Mouse (Mus musculus): Measurements from ENCODE around the gene Plxdc1.

Plxdc1 gene

DNA sequence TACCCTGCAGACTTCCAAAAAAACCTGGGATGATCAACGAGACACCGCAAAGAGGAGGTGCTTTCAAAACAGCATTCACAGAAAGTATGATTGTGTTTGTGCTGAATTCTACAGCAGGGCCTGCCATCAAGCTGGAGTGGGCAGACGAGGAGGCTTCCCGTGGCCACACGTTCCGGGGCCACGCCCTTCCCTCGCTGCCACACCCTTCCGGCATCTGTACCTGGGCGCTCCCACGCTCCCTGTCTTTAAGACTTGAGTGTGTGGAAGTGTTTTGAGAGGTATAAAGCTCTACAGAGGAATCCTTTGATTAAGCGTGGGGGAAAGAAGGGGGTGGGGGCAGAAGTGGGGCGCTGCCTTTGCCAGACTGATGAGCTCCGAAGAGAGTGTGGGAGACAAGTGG, 73.1 kb downstream of the Plxdc1 start:
- DNase-seq (ENCODE audit: low spot score) = no peak

DNA sequence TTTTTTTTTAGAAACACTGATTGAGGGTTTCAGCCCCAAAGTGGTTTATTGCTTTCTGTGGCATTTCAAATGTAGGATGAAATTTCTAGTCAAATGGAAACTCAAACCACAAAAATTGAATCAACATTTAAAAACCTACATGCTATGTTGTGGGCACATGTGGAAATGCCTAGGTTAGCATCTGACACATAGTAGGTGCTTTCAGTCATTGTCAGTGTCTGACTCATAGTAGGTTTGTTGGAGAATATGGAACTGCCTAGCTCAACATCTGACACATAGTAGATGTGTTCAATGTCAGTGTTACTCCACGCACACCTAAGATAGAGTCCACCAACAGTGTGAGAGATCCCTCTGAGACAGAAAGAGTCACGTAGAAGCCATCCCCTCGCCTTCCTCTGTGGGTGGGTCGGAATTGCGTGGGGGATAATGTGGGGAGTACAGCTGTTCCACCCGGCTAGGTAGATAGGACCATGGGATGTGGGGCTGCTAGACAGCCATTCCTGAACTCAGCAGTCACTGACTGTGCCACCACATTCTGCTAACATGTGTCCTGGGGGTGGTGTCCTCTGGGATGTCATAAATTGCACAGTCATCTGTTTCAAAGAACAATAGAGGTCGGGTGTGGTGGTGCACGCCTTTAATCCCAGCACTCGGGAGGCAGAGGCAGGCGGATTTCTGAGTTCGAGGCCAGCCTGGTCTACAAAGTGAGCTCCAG, 77.5 kb downstream of the Plxdc1 start:
- DNase-seq (ENCODE audit: low spot score) = no peak

DNA sequence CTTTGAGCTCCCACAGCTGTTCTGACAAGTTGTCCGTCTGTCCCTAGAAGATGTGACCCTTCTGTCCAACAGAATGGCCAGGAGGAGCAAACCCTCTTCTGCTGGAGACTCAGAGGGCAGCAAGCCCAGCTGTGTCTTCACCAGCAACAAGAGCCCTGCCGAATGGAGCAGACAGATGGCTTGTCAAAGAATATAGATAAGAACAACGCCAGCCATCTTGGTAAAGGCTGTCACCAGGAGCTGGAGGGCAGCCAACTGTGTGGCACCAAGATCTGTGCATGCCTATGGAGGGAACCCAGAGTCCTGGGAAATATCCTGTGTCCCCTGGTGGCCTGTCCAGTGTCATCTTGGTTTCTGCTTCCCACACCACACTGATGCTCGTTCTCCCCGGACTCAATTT, 78.3 kb downstream of the Plxdc1 start:
- DNase-seq (ENCODE audit: low spot score) = no peak

DNA sequence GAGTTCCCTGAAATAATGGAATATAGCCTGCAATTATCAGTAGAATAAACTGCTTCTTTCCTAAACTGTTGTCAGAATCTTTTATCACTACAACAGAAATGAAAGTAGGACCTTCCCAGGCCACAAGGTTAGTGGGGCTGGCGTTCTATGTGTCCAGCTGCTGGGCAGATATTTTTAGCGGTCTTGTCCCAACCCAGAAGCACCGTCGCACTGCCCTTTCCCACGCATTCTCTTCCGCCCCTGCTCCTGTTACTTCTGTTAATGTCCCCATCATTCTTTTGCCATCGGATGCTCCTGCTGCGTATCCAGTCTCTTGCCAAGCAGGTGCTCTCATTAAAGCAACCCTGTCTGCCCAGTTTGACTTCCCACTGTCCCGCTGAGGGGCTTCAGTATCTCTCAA, 79.3 kb downstream of the Plxdc1 start:
- DNase-seq (ENCODE audit: low spot score) = no peak

DNA sequence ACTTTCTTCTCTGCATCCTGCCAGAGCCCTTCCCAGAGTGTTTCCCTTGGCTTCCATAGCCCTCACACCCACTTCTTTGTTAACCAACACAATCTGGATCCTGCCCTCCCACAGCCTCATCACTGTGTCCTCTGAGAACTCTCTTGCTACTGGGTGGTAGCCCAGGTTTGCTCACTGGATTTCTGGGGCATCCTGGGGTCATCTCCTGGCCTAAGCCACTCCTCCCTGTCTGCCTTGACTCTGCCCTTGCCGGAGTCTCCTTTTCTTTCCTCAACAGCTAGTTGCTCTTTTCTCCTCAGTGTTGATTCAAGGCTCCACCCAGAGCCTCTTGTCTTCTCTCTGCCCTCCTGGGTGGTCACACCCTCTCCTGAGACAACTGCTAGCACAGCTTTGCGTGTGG, 80.3 kb downstream of the Plxdc1 start:
- DNase-seq (ENCODE audit: low spot score) = no peak

DNA sequence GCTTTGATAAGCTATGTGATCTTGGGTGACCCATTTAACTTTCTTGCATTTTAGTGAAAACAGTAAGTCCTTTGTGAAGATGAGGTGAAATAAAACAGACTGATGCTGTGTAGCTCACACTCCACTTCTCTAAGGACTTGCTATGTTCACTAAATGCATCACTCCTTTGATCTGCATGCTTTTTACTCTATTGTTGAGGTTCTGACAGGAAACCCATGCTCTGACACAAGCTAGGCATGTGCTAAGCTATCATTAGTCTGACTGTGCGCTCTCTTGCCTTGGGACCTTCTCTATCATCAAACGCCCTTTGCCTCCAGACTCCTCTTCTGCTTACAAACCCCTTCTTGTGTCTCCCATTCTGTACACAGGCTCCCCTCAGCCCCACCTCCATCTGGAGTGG, 80.7 kb downstream of the Plxdc1 start:
- no peak for DNase-seq (ENCODE audit: low spot score)

DNA sequence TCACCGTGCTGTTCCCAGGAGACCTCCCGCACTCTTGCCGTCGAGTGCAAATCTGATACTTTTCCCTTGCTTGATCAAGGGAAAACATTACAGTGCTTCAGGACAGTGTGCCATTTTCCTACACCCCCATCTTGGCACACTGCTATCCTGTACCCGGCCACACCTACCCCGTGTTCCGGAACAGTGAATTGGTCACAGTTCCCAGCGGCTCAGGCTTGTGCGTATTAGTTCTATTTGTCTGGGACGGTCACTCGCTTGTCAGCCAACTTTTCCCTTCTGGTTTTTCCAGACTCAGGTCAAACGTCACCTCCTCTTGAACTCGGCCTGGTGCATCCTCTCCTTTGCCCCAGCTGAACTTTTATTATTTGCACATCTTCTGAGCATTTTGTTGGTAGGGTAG, 81.4 kb downstream of the Plxdc1 start:
- DNase-seq (ENCODE audit: low spot score) = no peak

DNA sequence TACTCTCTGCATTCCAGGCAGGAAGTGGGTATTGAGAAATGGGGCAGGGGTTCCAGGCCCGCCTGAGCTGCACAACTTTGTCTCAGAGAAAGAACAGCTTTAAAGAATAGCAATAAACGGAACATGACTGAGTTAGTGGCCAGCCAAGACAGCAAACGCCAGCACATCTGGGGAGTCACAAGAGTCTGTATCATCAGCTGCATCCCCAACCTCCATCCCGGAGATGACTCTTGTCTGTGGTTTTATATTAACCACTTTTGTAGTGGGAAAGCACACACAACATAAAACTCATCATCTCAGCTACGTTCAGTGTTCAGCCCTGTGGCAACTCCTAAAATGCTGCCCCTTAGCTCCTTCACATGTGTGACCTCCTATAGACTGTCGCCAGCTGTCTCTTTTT, 84.4 kb downstream of the Plxdc1 start:
- no peak for DNase-seq (ENCODE audit: low spot score)

DNA sequence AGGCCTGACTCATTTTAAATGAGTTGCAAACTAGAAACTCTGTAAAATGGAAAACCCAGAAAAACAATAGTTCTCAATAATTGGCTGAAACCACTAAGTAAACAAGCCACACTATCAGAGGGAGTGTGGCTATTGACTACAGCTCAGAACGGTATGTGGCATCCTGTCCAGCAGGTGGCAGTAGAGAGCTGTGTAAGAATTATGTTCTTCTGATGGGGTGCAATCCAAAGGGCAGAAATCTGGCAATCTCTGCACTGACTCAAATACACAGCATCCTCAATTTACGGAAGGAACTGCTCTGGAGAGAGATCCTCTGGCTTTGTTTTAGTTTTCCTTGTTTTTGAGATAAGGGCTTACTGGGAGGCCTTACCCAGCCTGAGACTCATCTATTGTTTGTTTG, 86.4 kb downstream of the Plxdc1 start:
- DNase-seq (ENCODE audit: low spot score) = peak; percentile 69

DNA sequence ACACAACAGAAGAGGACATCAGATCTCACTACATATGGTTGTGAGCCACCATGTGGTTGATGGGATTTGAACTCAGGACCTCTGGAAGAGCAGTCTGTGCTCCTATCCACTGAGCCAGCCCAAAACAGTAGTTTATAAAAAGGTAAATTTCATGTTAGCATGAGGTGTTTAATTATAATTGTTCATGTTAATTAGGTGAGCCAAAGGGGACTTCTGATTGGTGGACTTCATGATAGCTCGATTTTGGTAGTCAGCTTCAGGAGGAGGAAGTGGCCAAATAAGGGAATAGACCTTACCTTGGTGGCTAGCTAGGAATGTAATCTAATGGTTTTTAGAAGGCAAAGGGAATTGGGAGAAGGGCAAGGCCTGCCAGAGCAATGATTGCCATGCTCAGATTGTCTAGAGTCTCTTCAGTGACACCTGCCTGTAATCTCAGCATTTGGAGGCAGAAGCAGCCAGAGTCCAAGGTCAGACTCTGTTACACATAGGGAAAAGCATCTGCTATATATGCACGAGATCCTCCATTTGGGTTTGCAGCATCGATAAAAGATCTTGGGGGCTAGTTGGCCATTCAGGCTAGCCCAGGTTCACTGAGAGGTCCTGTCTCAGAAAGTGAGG, 88.6 kb downstream of the Plxdc1 start:
- no peak for DNase-seq (ENCODE audit: low spot score)

DNA sequence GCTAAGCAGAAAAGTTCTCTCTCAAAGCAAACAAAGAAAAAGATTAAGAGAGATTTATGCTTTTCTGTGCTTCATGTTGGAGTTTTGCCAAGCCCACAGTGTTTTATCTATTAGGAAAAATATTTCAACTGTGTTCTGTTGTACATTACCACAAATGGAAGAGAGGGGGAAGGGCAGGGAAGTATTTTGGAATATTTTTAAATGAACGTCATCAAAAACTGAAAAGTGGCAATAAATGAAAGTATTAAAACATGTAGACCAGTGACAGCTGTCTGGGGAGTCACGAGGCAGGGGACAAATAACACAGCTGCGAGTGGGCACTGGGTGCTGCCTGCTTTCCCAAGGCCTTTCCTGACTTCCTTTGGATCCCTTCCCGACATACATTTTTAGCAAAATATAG, 89.6 kb downstream of the Plxdc1 start:
- DNase-seq (ENCODE audit: low spot score) = no peak

DNA sequence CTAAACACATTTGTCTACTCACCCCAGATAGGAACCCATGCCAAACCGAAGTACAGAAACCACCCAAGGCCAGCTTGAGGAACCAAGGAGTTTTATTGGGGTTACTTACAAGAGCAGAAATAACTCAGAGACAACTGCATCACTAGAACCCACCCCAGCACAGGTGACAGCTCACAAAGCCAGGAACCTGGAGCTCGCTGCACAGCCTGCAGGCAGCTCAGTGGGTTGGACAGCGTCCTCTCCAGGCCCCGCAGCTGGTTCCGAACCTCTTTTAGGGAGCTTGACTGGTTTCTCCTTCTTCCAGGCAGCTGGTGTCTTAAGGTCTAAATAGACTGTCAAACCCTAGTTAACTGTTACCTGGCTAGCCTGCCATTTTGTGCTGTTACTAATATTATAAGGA, 94.4 kb downstream of the Plxdc1 start:
- no peak for DNase-seq (ENCODE audit: low spot score)

DNA sequence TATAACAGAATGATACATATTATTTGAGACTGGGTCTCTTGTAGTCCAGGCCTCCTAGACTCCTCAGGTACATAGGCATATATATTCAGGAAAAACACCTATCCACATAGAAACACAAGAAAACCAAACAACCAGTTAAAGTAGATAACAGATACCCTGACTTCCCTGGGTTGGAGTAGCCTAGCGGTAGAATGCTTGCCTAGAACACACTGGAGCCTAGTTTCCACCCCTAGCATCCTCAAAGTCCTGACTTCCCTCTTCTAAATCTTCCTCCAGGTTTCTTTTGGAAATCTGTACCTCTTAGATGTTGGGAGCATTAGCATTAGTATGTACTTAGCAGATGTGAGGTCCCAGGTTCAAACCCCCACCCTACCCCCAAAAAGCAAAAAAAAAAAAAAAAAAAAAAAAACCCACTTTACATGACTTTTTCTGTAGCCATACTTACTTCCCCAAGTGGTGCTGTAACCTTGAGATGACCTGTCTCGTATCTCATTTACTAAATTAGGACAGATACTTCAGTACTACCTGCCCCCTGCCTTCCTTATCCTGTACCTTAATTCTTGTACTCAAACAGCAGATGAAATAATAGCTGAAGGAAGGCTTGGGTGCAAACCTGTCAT, 100.8 kb downstream of the Plxdc1 start:
- no peak for DNase-seq (ENCODE audit: low spot score)

DNA sequence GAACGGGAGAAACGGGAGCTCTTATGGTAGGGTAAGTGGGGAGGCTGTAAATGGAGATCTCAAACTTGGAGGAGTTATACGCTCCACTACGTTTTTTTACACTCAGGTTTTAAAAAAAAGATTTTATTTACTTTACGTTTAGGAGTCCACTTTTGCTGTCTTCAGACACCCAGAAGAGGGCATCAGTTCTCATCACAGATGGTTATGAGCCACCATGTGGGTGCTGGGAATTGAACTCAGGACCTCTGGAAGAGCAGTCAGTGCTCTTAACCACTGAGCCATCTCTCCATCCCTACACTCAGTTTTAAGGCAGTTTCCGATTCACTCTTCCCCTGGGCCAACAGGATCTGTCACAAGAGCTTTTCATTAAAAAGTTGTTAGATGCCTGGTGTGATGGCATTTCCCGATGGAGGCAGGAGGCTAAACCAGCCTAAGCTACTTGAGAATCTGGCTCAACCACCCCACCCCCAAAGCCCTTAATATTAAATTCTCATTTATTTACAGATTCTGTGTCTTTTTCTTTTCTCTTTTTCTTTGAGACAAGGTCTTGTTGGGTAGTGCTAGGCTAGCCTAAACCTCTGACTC, 101.6 kb downstream of the Plxdc1 start:
- no peak for DNase-seq (ENCODE audit: low spot score)

DNA sequence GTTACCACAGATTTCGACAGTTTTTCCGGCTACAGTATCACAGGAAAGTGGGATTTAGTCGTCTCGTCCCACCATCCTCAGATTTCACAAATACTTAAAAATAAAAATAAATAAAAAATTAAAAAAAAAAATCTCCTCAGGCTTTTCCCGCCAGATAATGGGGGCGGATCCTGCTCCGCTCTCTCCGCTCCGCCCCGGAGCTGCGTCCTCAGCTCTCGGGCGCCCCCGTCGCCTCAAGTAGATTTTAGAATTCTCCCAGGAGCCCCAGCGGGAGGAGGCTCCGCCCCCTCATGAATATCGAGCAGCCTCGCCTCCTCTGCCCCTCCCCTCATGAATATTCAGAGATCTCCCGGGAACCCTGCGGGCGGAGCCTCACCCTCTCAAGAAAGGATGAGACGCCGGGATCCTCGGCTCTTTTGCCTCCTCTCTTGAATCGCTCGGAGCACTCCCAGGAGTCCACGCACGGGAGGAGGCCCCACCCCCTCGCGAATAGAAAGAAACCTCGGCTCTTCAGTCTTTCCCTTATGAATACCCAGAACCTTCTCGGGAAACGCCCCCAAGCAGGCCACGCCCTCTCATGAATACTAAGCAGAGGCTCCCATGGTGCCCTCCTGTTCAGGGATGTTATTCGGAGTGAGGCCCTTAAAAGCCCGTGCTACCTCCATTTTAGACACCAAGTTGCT, 102.2 kb downstream of the Plxdc1 start, which contains the start of gene Fbxo47:
Gene Fbxo47, minus strand, starts transcription at position 237 of the 683 bp plus-strand sequence.
- DNase-seq (ENCODE audit: low spot score) = peak; percentile 81

DNA sequence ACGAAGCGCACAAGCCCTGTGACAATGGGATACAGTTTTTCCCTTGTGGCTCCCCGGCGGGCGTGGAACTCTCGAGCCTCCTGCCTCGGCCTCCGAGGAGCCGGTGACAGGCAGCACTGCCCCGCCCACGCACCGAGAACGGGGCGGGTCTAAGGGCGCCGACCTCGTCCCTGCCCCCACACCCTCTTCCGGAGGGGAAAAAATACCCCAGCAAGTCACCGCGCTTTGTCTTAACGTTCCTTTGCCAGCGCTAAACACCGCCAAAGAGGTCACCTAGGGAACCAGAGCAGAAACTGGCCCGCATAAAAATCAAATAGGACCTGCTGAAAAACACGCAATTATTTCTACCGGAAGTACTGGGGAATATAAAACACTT, 102.7 kb downstream of the Plxdc1 start:
- DNase-seq (ENCODE audit: low spot score) = peak; percentile 25

DNA sequence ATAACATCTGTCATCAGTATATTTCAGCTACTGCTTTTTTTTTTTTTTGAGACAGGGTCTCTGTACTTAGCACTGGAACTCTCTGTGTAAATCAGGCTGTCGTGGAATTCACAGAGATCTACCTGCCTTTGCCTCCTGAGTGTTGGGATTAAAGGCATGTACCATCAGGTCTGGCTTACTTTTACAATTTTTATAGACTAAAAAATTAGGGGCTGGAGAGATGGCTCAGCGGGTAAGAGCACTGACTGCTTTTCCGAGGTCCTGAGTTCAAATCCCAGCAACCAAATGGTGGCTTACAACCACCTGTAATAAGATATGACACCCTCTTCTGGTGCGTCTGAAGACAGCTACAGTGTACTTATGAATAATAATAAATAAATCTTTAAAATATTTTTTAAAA, 105.9 kb downstream of the Plxdc1 start:
- no peak for DNase-seq (ENCODE audit: low spot score)

DNA sequence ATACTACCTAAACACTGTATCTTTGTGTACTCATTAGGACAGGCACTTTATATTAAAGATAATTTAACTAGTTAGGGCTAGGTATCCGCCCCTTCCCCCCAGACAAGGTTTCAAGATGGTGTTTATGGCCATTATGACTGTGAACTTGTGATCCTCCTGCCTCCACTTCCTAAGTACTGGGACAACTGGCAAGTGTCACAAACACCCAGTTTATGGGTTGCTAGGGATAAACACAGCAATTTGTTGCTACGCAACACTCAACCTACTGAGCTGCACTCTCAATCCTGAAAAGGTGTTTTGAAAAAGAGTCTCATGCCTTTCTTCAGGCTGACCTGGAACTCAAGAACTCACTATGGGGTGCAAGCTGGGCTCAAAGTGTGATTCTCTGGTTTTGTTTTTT, 108.9 kb downstream of the Plxdc1 start:
- no peak for DNase-seq (ENCODE audit: low spot score)

DNA sequence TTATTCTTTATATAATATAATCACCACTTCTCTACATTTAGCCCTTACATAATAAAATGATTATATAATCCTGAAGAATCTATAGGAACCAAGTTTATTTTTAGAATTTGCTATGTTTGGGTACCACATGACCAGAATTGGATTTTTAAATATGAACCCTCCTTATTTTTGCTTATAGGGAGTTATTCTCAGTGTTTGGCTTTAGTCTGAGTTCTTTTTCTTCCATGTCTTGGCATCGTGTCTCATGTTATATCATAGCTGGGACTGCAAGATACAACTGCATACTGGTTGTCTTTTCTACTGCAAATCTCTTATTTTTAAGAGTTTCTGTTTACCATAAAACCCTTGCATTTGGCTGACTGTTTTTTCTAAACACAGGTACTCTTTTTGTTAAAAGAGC, 111.8 kb downstream of the Plxdc1 start:
- DNase-seq (ENCODE audit: low spot score) = no peak
